Mouse (Mus musculus): ENCODE data around the gene Inpp4b. TPM values are rescaled to one million over a fixed set of nuclear protein-coding genes. Genes with fewer than 3 reads are reported as not detected.

Gene Inpp4b
- polyA plus RNA-seq, 1 experiment: 1.9 TPM

GRCm38 (mm10) chr8:81767411-81768312 is 425.3 kb downstream of the Inpp4b start:
- TF ChIP-seq POLR2A (IDR thresholded peaks at IDR 0.05; ENCODE audit: low read depth, low read length): no peak
- TF ChIP-seq CTCF (IDR thresholded peaks at IDR 0.05; ENCODE audit: borderline replicate concordance, insufficient read depth, low read length): no peak
- H3K27ac ChIP-seq (ENCODE audit: insufficient read depth, low read length): no peak overlapping the region

GRCm38 (mm10) chr8:81768313-81768675 is 425.9 kb downstream of the Inpp4b start:
- H3K4me3 ChIP-seq (ENCODE audit: insufficient read depth, low read length): peak overlapping the region; percentile 0; the same call in 1 of the 2 replicates
- no peak for TF ChIP-seq CTCF (IDR thresholded peaks at IDR 0.05; ENCODE audit: borderline replicate concordance, insufficient read depth, low read length)
- TF ChIP-seq POLR2A (IDR thresholded peaks at IDR 0.05; ENCODE audit: low read depth, low read length): no peak
- peaks cover 7% of the 10 kb centered on the region; the same call in 1 of the 2 replicates for H3K4me1 ChIP-seq (ENCODE audit: control insufficient read depth, insufficient read depth, low read length)
- H3K27ac ChIP-seq (ENCODE audit: insufficient read depth, low read length): no peak overlapping the region

More at GRCm38 (mm10) chr8:81767411-81768312, 425.3 kb downstream of the Inpp4b start:
- H3K4me1 ChIP-seq (ENCODE audit: control insufficient read depth, insufficient read depth, low read length): peaks cover 7% of the 10 kb centered on the region; the same call in 1 of the 2 replicates
- H3K4me3 ChIP-seq (ENCODE audit: insufficient read depth, low read length): peak overlapping the region; percentile 0; the same call in 1 of the 2 replicates

GRCm38 (mm10) chr8:81768731-81769445 is 426.5 kb downstream of the Inpp4b start:
- Histone ChIP-seq H3K27ac (ENCODE audit: insufficient read depth, low read length) (no peak overlapping the region), H3K4me3 (ENCODE audit: insufficient read depth, low read length) (no peak overlapping the region), H3K4me1 (ENCODE audit: control insufficient read depth, insufficient read depth, low read length) (peaks cover 7% of the 10 kb centered on the region; the same call in 1 of the 2 replicates)
- TF ChIP-seq POLR2A (IDR thresholded peaks at IDR 0.05; ENCODE audit: low read depth, low read length) (no peak), CTCF (IDR thresholded peaks at IDR 0.05; ENCODE audit: borderline replicate concordance, insufficient read depth, low read length) (no peak)

- no peak overlapping the region for H3K27ac ChIP-seq (ENCODE audit: insufficient read depth, low read length)
- peaks cover 7% of the 10 kb centered on the region; the same call in 1 of the 2 replicates for H3K4me1 ChIP-seq (ENCODE audit: control insufficient read depth, insufficient read depth, low read length)
- TF ChIP-seq POLR2A (IDR thresholded peaks at IDR 0.05; ENCODE audit: low read depth, low read length): no peak
- no peak for TF ChIP-seq CTCF (IDR thresholded peaks at IDR 0.05; ENCODE audit: borderline replicate concordance, insufficient read depth, low read length)
- H3K4me3 ChIP-seq (ENCODE audit: insufficient read depth, low read length): no peak overlapping the region
Measured at GRCm38 (mm10) chr8:81770603-81771276, 428.4 kb downstream of the Inpp4b start.

- Histone ChIP-seq H3K4me1 (ENCODE audit: control insufficient read depth, insufficient read depth, low read length) (peaks cover 4% of the 10 kb centered on the region), H3K27ac (ENCODE audit: insufficient read depth, low read length) (no peak overlapping the region), H3K4me3 (ENCODE audit: insufficient read depth, low read length) (no peak overlapping the region)
- TF ChIP-seq CTCF (IDR thresholded peaks at IDR 0.05; ENCODE audit: borderline replicate concordance, insufficient read depth, low read length): no peak
- no peak for TF ChIP-seq POLR2A (IDR thresholded peaks at IDR 0.05; ENCODE audit: low read depth, low read length)
Measured at GRCm38 (mm10) chr8:81772855-81773254, 430.5 kb downstream of the Inpp4b start.

GRCm38 (mm10) chr8:81773305-81773965 is 431.1 kb downstream of the Inpp4b start:
- Histone ChIP-seq H3K4me3 (ENCODE audit: insufficient read depth, low read length) (no peak overlapping the region), H3K4me1 (ENCODE audit: control insufficient read depth, insufficient read depth, low read length) (peaks cover 2% of the 10 kb centered on the region), H3K27ac (ENCODE audit: insufficient read depth, low read length) (no peak overlapping the region)
- TF ChIP-seq CTCF (IDR thresholded peaks at IDR 0.05; ENCODE audit: borderline replicate concordance, insufficient read depth, low read length): no peak
- TF ChIP-seq POLR2A (IDR thresholded peaks at IDR 0.05; ENCODE audit: low read depth, low read length): no peak

GRCm38 (mm10) chr8:81774010-81774409 is 431.7 kb downstream of the Inpp4b start:
- no peak overlapping the region for H3K27ac ChIP-seq (ENCODE audit: insufficient read depth, low read length)
- TF ChIP-seq CTCF (IDR thresholded peaks at IDR 0.05; ENCODE audit: borderline replicate concordance, insufficient read depth, low read length) (no peak), POLR2A (IDR thresholded peaks at IDR 0.05; ENCODE audit: low read depth, low read length) (no peak)
- peaks cover 2% of the 10 kb centered on the region for H3K4me1 ChIP-seq (ENCODE audit: control insufficient read depth, insufficient read depth, low read length)
- no peak overlapping the region for H3K4me3 ChIP-seq (ENCODE audit: insufficient read depth, low read length)

GRCm38 (mm10) chr8:81774454-81774853 is 432.1 kb downstream of the Inpp4b start:
- H3K4me1 ChIP-seq (ENCODE audit: control insufficient read depth, insufficient read depth, low read length): peaks cover 2% of the 10 kb centered on the region
- no peak overlapping the region for H3K4me3 ChIP-seq (ENCODE audit: insufficient read depth, low read length)
- no peak overlapping the region for H3K27ac ChIP-seq (ENCODE audit: insufficient read depth, low read length)
- TF ChIP-seq CTCF (IDR thresholded peaks at IDR 0.05; ENCODE audit: borderline replicate concordance, insufficient read depth, low read length): no peak
- TF ChIP-seq POLR2A (IDR thresholded peaks at IDR 0.05; ENCODE audit: low read depth, low read length): no peak

All from embryonic fibroblast, embryonic 13.5 days (primary cell).